In genomic region chr11:106695917-106696316, GRCm38 (mm10) we compare ENCODE assay signal across 23 mouse cellular contexts. TPM values are rescaled to one million over a fixed set of nuclear protein-coding genes. Genes with fewer than 3 reads are reported as not detected.
"Had no signal": no experiment of that assay in that cellular context is flagged by ENCODE, and none has a peak within 500 bp of the region (broad histone marks: within the 10 kb centered on the region; RNA-seq: fewer than 3 reads in every experiment).

No protein-coding gene starts in this region.

- H3K27me3 ChIP-seq: limb, embryonic 13.5 days; midbrain, embryonic 12.5 days; midbrain, embryonic 15.5 days; neural tube, embryonic 12.5 days; neural tube, embryonic 15.5 days had no signal

- H3K9ac ChIP-seq: limb, embryonic 13.5 days; liver, embryonic 14.5 days; liver, postnatal 0 days; lung, embryonic 14.5 days; midbrain, embryonic 12.5 days; midbrain, embryonic 15.5 days; neural tube, embryonic 12.5 days; neural tube, embryonic 15.5 days had no signal

- H3K4me1 ChIP-seq: limb, embryonic 10.5 days; limb, embryonic 13.5 days; midbrain, embryonic 12.5 days; midbrain, embryonic 15.5 days; neural tube, embryonic 12.5 days; neural tube, embryonic 15.5 days had no signal

- H3K36me3 ChIP-seq: limb, embryonic 10.5 days; limb, embryonic 13.5 days; midbrain, embryonic 12.5 days; midbrain, embryonic 15.5 days; neural tube, embryonic 12.5 days; neural tube, embryonic 15.5 days had no signal

- H3K27ac ChIP-seq: kidney, postnatal 0 days; layer of hippocampus, adult 2 months; limb, embryonic 10.5 days; limb, embryonic 13.5 days; liver, embryonic 14.5 days; midbrain, embryonic 12.5 days; midbrain, embryonic 15.5 days; neural tube, embryonic 12.5 days; neural tube, embryonic 15.5 days had no signal

- ATAC-seq: liver, postnatal 0 days; lung, postnatal 0 days; midbrain, embryonic 15.5 days had no signal

- H3K4me3 ChIP-seq: layer of hippocampus, adult 2 months; limb, embryonic 10.5 days; limb, embryonic 13.5 days; midbrain, embryonic 12.5 days; midbrain, embryonic 15.5 days; neural tube, embryonic 12.5 days; neural tube, embryonic 15.5 days had no signal

- H3K9me3 ChIP-seq: limb, embryonic 10.5 days; limb, embryonic 13.5 days; midbrain, embryonic 12.5 days; midbrain, embryonic 15.5 days; neural tube, embryonic 12.5 days; neural tube, embryonic 15.5 days had no signal

- DNase-seq: kidney, adult 2 months; kidney, postnatal 25 days; layer of hippocampus, adult 9-11 months; liver, postnatal 0 days; lung, embryonic 14.5 days; lung, postnatal 36 days; right cerebral cortex, postnatal 25 days; spleen, adult 18-20 months; thymus, adult 2 months; thymus, postnatal 14 days; thymus, postnatal 4 days had no signal

RNA-seq across cellular contexts. Expression of gene Milr1, which starts 55.1 kb away (rescaled TPM):
- total RNA-seq: layer of hippocampus, adult 2 months; layer of hippocampus, postnatal 25 days; left cerebral cortex, postnatal 25 days had no signal
